ENCODE assay signal across 10 mouse cellular contexts in the genomic region with DNA sequence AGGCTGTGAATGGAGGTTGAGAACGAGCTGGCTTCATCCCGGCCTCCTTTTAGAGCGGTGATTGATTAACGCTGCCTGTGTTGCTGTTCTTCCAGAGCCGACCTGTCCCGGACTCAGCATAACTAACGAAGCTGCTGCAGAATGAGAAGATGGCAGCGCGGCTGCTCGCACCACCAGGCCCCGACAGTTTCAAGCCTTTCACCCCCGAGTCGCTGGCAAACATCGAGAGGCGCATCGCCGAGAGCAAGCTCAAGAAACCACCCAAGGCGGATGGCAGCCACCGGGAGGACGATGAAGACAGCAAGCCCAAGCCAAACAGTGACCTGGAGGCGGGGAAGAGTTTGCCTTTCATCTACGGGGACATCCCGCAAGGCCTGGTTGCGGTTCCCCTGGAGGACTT.
DNase-seq lines count a peak whose midpoint lies in the region; ATAC-seq lines count a peak whose summit lies in the region.
"Had no signal": no experiment of that assay in that cellular context is flagged by ENCODE, and none has a peak within 500 bp of the region (broad histone marks: within the 10 kb centered on the region; RNA-seq: fewer than 3 reads in every experiment).

No protein-coding gene starts in this region.

- H3K36me3 ChIP-seq in liver, embryonic 11.5 days (ENCODE audit: control insufficient read depth, insufficient read depth, low read length) = no peaks in the 10 kb centered on the region
- H3K36me3 ChIP-seq in embryonic facial prominence, embryonic 14.5 days (ENCODE audit: control insufficient read depth, insufficient read depth, low read length) = no peaks in the 10 kb centered on the region
- H3K36me3 ChIP-seq in intestine, embryonic 14.5 days (ENCODE audit: control insufficient read depth, insufficient read depth, low read length) = no peaks in the 10 kb centered on the region
- H3K36me3 ChIP-seq: liver, embryonic 13.5 days had no signal

- no peaks in the 10 kb centered on the region for H3K27me3 ChIP-seq in liver, embryonic 11.5 days (replicated peaks; ENCODE audit: control insufficient read depth, insufficient read depth, low read length)
- no peaks in the 10 kb centered on the region for H3K27me3 ChIP-seq in embryonic facial prominence, embryonic 14.5 days (replicated peaks; ENCODE audit: control insufficient read depth, insufficient read depth, low read length)
- H3K27me3 ChIP-seq in intestine, embryonic 14.5 days (replicated peaks; ENCODE audit: control insufficient read depth, insufficient read depth, low read length) = no peaks in the 10 kb centered on the region
- H3K27me3 ChIP-seq: liver, embryonic 13.5 days had no signal

- no peaks in the 10 kb centered on the region for H3K9me3 ChIP-seq in liver, embryonic 11.5 days (ENCODE audit: control insufficient read depth, low read length)
- H3K9me3 ChIP-seq in embryonic facial prominence, embryonic 14.5 days (ENCODE audit: control insufficient read depth, low read length) = no peaks in the 10 kb centered on the region
- no peaks in the 10 kb centered on the region for H3K9me3 ChIP-seq in intestine, embryonic 14.5 days (ENCODE audit: control insufficient read depth, low read length)
- H3K9me3 ChIP-seq: liver, embryonic 13.5 days had no signal

- H3K9ac ChIP-seq in liver, embryonic 11.5 days (ENCODE audit: low read depth, low read length) = no peak overlapping the region
- H3K9ac ChIP-seq in embryonic facial prominence, embryonic 14.5 days (ENCODE audit: low read depth, low read length) = peak overlapping the region; percentile 43; the same call in 1 of the 2 replicates
- H3K9ac ChIP-seq in intestine, embryonic 14.5 days (ENCODE audit: low read length) = no peak overlapping the region; the same call in 1 of the 2 replicates
- H3K9ac ChIP-seq: liver, embryonic 13.5 days had no signal

- H3K4me3 ChIP-seq in liver, embryonic 11.5 days (ENCODE audit: low read depth, low read length) = no peak overlapping the region
- H3K4me3 ChIP-seq in embryonic facial prominence, embryonic 14.5 days (ENCODE audit: low read depth, low read length) = peak overlapping the region; percentile 19
- H3K4me3 ChIP-seq in intestine, embryonic 14.5 days (ENCODE audit: low read depth, low read length) = no peak overlapping the region
- H3K4me3 ChIP-seq: liver, embryonic 13.5 days had no signal

- H3K4me1 ChIP-seq in liver, embryonic 11.5 days (replicated peaks; ENCODE audit: control insufficient read depth, insufficient read depth, low read length) = no peaks in the 10 kb centered on the region
- H3K4me1 ChIP-seq in embryonic facial prominence, embryonic 14.5 days (ENCODE audit: control insufficient read depth, insufficient read depth, low read length) = no peaks in the 10 kb centered on the region
- H3K4me1 ChIP-seq in intestine, embryonic 14.5 days (replicated peaks; ENCODE audit: control insufficient read depth, insufficient read depth, low read length) = 0 out of 2 replicates have a peak, but pooled peaks cover 7% of the 10 kb centered on the region
- H3K4me1 ChIP-seq: liver, embryonic 13.5 days had no signal

- no peak for ATAC-seq in liver, embryonic 11.5 days (replicated peaks; ENCODE audit: low FRiP score)
- ATAC-seq in embryonic facial prominence, embryonic 14.5 days (ENCODE audit: low read depth) = no peak
- no peak for ATAC-seq in intestine, embryonic 14.5 days (replicated peaks; ENCODE audit: low FRiP score, low TSS enrichment, low read depth)

- no peak overlapping the region for H3K27ac ChIP-seq in liver, embryonic 11.5 days (ENCODE audit: low read depth, low read length)
- no peak overlapping the region for H3K27ac ChIP-seq in embryonic facial prominence, embryonic 14.5 days (replicated peaks; ENCODE audit: low read depth, low read length)
- H3K27ac ChIP-seq in intestine, embryonic 14.5 days (ENCODE audit: low read depth) = no peak overlapping the region
- H3K27ac ChIP-seq: liver, embryonic 13.5 days had no signal

- no peak for DNase-seq in liver, embryonic 11.5 days (ENCODE audit: low spot score)
- DNase-seq in liver = no peak
- no peak for DNase-seq in embryonic facial prominence, embryonic 14.5 days (ENCODE audit: low spot score)
- DNase-seq in intestine, embryonic 14.5 days (ENCODE audit: low spot score) = peak; percentile 62
- peak; percentile 32 for DNase-seq in neural tube, embryonic 10.5 days (ENCODE audit: extremely low spot score, low spot score)
- no peak for DNase-seq in cerebellum, adult 8-10 months
- DNase-seq in layer of hippocampus, adult 8-10 months (ENCODE audit: low spot score in 2 of 2) = no peak
- no peak for DNase-seq in urinary bladder, postnatal 14 days (ENCODE audit: low spot score)
- DNase-seq: liver, embryonic 13.5 days; right cerebral cortex, postnatal 4 days had no signal

- 59% methylated on average over 24 of the region's 24 CpGs for WGBS in liver, embryonic 11.5 days
- WGBS in embryonic facial prominence, embryonic 14.5 days = 68% methylated on average over 24 of the region's 24 CpGs
- 41% methylated on average over 24 of the region's 24 CpGs for WGBS in intestine, embryonic 14.5 days

- peak overlapping the region; percentile 1; the same call in 1 of the 2 replicates for H3K4me2 ChIP-seq in liver, embryonic 11.5 days
- H3K4me2 ChIP-seq in embryonic facial prominence, embryonic 14.5 days (ENCODE audit: low read depth, low read length) = peak overlapping the region; percentile 27
- H3K4me2 ChIP-seq in intestine, embryonic 14.5 days (ENCODE audit: low read length) = peak overlapping the region; percentile 12
- H3K4me2 ChIP-seq: liver, embryonic 13.5 days had no signal

Comparison
In these comparisons a context has a peak if more than half of its experiments do, and no peak if none do; other contexts are left out.
1. DNase-seq: peak in intestine, embryonic 14.5 days (single experiment) and neural tube, embryonic 10.5 days (single experiment); none in liver, embryonic 11.5 days (single experiment), liver (single experiment), embryonic facial prominence, embryonic 14.5 days (single experiment), cerebellum, adult 8-10 months (single experiment), layer of hippocampus, adult 8-10 months (0 of 2) and urinary bladder, postnatal 14 days (single experiment).
2. Peak in every context shown above with its lines, with median percentiles within 50 percentile points of each other: H3K4me2 ChIP-seq.